Mouse (Mus musculus): ENCODE data around the gene Atp6v1a. TPM values are rescaled to one million over a fixed set of nuclear protein-coding genes. Genes with fewer than 3 reads are reported as not detected.

The Atp6v1a gene
- polyA plus RNA-seq (2015; fragmentation: Nextera tagmentation; extraction: Ambion mirVana), result 23.1 and 23.3 TPM in 2 replicates

- peak within 1 kb of the TSS; percentile 99 for H3K27ac ChIP-seq (replicated peaks)
- ATAC-seq (ENCODE audit: insufficient read depth), result peak; percentile 77
- WGBS (ENCODE audit: insufficient replicate concordance), result 2% methylated on average over 70 of the region's 71 CpGs
- H3K4me1 ChIP-seq (replicated peaks), result peaks cover 41% of the 10 kb centered on the region
- peak within 1 kb of the TSS; percentile 77 for H3K4me3 ChIP-seq (replicated peaks)
- peak within 1 kb of the TSS; percentile 96 for H3K4me2 ChIP-seq
- no peaks in the 10 kb centered on the region for H3K9me3 ChIP-seq (replicated peaks)
- H3K27me3 ChIP-seq, result no peaks in the 10 kb centered on the region
- H3K9ac ChIP-seq, result peak within 1 kb of the TSS; percentile 77
- no peaks in the 10 kb centered on the region for H3K36me3 ChIP-seq (replicated peaks)
Observed at GRCm38 (mm10) chr16:44139536-44140185, at the start of gene Atp6v1a, which contains the start of gene Naa50. Gene Atp6v1a, minus strand, starts transcription at chr16:44139705. Gene Naa50, plus strand, starts transcription at chr16:44139830.

GRCm38 (mm10) chr16:44188766-44189165 is 49.3 kb upstream of the Atp6v1a start:
- H3K9me3 ChIP-seq (replicated peaks), result 0 out of 2 replicates have a peak, but pooled peaks cover 3% of the 10 kb centered on the region

GRCm38 (mm10) chr16:44187172-44187571 is 47.7 kb upstream of the Atp6v1a start:
- no peak for ATAC-seq (ENCODE audit: insufficient read depth)
- no peak overlapping the region for H3K9ac ChIP-seq
- H3K4me3 ChIP-seq (replicated peaks), result no peak overlapping the region
- 87% methylated on average over 4 of the region's 4 CpGs for WGBS (ENCODE audit: insufficient replicate concordance)
- peaks cover 14% of the 10 kb centered on the region for H3K36me3 ChIP-seq (replicated peaks)
- no peak overlapping the region for H3K27ac ChIP-seq (replicated peaks)
- 0 out of 2 replicates have a peak, but pooled peaks cover 3% of the 10 kb centered on the region for H3K9me3 ChIP-seq (replicated peaks)
- H3K4me1 ChIP-seq (replicated peaks), result peaks cover 6% of the 10 kb centered on the region
- no peaks in the 10 kb centered on the region for H3K27me3 ChIP-seq
- H3K4me2 ChIP-seq, result no peak overlapping the region

More at GRCm38 (mm10) chr16:44188766-44189165, 49.3 kb upstream of the Atp6v1a start:
- Histone ChIP-seq H3K27ac (replicated peaks) (no peak overlapping the region), H3K4me2 (no peak overlapping the region), H3K4me3 (replicated peaks) (no peak overlapping the region), H3K36me3 (replicated peaks) (peaks cover 14% of the 10 kb centered on the region), H3K4me1 (replicated peaks) (peaks cover 3% of the 10 kb centered on the region; the same call in 1 of the 2 replicates), H3K27me3 (no peaks in the 10 kb centered on the region), H3K9ac (no peak overlapping the region)
- 85% methylated on average over 3 of the region's 3 CpGs for WGBS (ENCODE audit: insufficient replicate concordance)
- ATAC-seq (ENCODE audit: insufficient read depth), result no peak

GRCm38 (mm10) chr16:44184769-44185168 is 45.3 kb upstream of the Atp6v1a start:
- H3K4me3 ChIP-seq (replicated peaks), result no peak overlapping the region
- peaks cover 4% of the 10 kb centered on the region; the same call in 1 of the 2 replicates for H3K4me1 ChIP-seq (replicated peaks)
- 80% methylated on average over 3 of the region's 3 CpGs for WGBS (ENCODE audit: insufficient replicate concordance)
- no peak overlapping the region for H3K4me2 ChIP-seq
- H3K9me3 ChIP-seq (replicated peaks), result 0 out of 2 replicates have a peak, but pooled peaks cover 3% of the 10 kb centered on the region
- H3K9ac ChIP-seq, result no peak overlapping the region
- H3K27ac ChIP-seq (replicated peaks), result no peak overlapping the region
- H3K36me3 ChIP-seq (replicated peaks), result peaks cover 15% of the 10 kb centered on the region
- no peak for ATAC-seq (ENCODE audit: insufficient read depth)
- no peaks in the 10 kb centered on the region for H3K27me3 ChIP-seq

GRCm38 (mm10) chr16:44182597-44182996 is 43.1 kb upstream of the Atp6v1a start:
- ATAC-seq (ENCODE audit: insufficient read depth), result no peak
- Histone ChIP-seq H3K36me3 (replicated peaks) (peaks cover 14% of the 10 kb centered on the region), H3K9me3 (replicated peaks) (no peaks in the 10 kb centered on the region)

GRCm38 (mm10) chr16:44178555-44178954 is 39.0 kb upstream of the Atp6v1a start:
- no peaks in the 10 kb centered on the region for H3K27me3 ChIP-seq
- H3K9ac ChIP-seq, result no peak overlapping the region
- no peaks in the 10 kb centered on the region for H3K9me3 ChIP-seq (replicated peaks)
- H3K36me3 ChIP-seq (replicated peaks), result peaks cover 14% of the 10 kb centered on the region
- H3K4me3 ChIP-seq (replicated peaks), result no peak overlapping the region
- no peak for ATAC-seq (ENCODE audit: insufficient read depth)
- WGBS (ENCODE audit: insufficient replicate concordance), result 61% methylated on average over 1 of the region's 1 CpGs
- H3K4me2 ChIP-seq, result no peak overlapping the region
- H3K4me1 ChIP-seq (replicated peaks), result peaks cover 57% of the 10 kb centered on the region
- peak overlapping the region; percentile 45; the same call in 1 of the 2 replicates for H3K27ac ChIP-seq (replicated peaks)

More at GRCm38 (mm10) chr16:44182597-44182996, 43.1 kb upstream of the Atp6v1a start:
- WGBS (ENCODE audit: insufficient replicate concordance), result 89% methylated on average over 1 of the region's 1 CpGs
- H3K27me3 ChIP-seq, result no peaks in the 10 kb centered on the region
- H3K4me1 ChIP-seq (replicated peaks), result peaks cover 17% of the 10 kb centered on the region
- H3K4me3 ChIP-seq (replicated peaks), result no peak overlapping the region
- no peak overlapping the region for H3K27ac ChIP-seq (replicated peaks)
- H3K9ac ChIP-seq, result no peak overlapping the region
- no peak overlapping the region for H3K4me2 ChIP-seq

- Histone ChIP-seq H3K9ac (no peak overlapping the region), H3K27me3 (no peaks in the 10 kb centered on the region), H3K27ac (replicated peaks) (peak overlapping the region; percentile 66), H3K4me3 (replicated peaks) (no peak overlapping the region), H3K36me3 (replicated peaks) (peaks cover 9% of the 10 kb centered on the region), H3K4me1 (replicated peaks) (peaks cover 58% of the 10 kb centered on the region), H3K9me3 (replicated peaks) (no peaks in the 10 kb centered on the region), H3K4me2 (peak overlapping the region; percentile 41)
- no peak for ATAC-seq (ENCODE audit: insufficient read depth)
- 48% methylated on average over 2 of the region's 2 CpGs for WGBS (ENCODE audit: insufficient replicate concordance)
Observed at GRCm38 (mm10) chr16:44176511-44176910, 37.0 kb upstream of the Atp6v1a start.

GRCm38 (mm10) chr16:44175001-44175400 is 35.5 kb upstream of the Atp6v1a start:
- H3K4me1 ChIP-seq (replicated peaks), result peaks cover 58% of the 10 kb centered on the region
- peak overlapping the region; percentile 93 for H3K27ac ChIP-seq (replicated peaks)
- WGBS (ENCODE audit: insufficient replicate concordance), result 14% methylated on average over 1 of the region's 1 CpGs
- H3K27me3 ChIP-seq, result no peaks in the 10 kb centered on the region
- peak overlapping the region; percentile 94 for H3K4me3 ChIP-seq (replicated peaks)
- peak overlapping the region; percentile 77 for H3K4me2 ChIP-seq
- peaks cover 7% of the 10 kb centered on the region; the same call in 1 of the 2 replicates for H3K36me3 ChIP-seq (replicated peaks)
- H3K9me3 ChIP-seq (replicated peaks), result no peaks in the 10 kb centered on the region
- peak overlapping the region; percentile 47; the same call in 1 of the 2 replicates for H3K9ac ChIP-seq
- no peak for ATAC-seq (ENCODE audit: insufficient read depth)

- Histone ChIP-seq H3K4me1 (replicated peaks) (peaks cover 56% of the 10 kb centered on the region), H3K27ac (replicated peaks) (peak overlapping the region; percentile 93), H3K36me3 (replicated peaks) (peaks cover 4% of the 10 kb centered on the region; the same call in 1 of the 2 replicates), H3K9ac (peak overlapping the region; percentile 98), H3K27me3 (no peaks in the 10 kb centered on the region), H3K9me3 (replicated peaks) (no peaks in the 10 kb centered on the region), H3K4me2 (peak overlapping the region; percentile 77), H3K4me3 (replicated peaks) (peak overlapping the region; percentile 94)
- 4% methylated on average over 7 of the region's 7 CpGs for WGBS (ENCODE audit: insufficient replicate concordance)
- ATAC-seq (ENCODE audit: insufficient read depth), result no peak
Observed at GRCm38 (mm10) chr16:44173966-44174530, 34.5 kb upstream of the Atp6v1a start.

- Histone ChIP-seq H3K27me3 (no peaks in the 10 kb centered on the region), H3K4me3 (replicated peaks) (peak within 1 kb of the TSS; percentile 94), H3K9me3 (replicated peaks) (no peaks in the 10 kb centered on the region), H3K27ac (replicated peaks) (peak within 1 kb of the TSS; percentile 93), H3K4me2 (peak within 1 kb of the TSS; percentile 85), H3K4me1 (replicated peaks) (peaks cover 49% of the 10 kb centered on the region), H3K9ac (peak within 1 kb of the TSS; percentile 98), H3K36me3 (replicated peaks) (peaks cover under 1% of the 10 kb centered on the region; the same call in 1 of the 2 replicates)
- ATAC-seq (ENCODE audit: insufficient read depth), result peak; percentile 61
- under 1% methylated on average over 70 of the region's 77 CpGs for WGBS (ENCODE audit: insufficient replicate concordance)
Observed at GRCm38 (mm10) chr16:44173155-44173941, 33.8 kb upstream of the Atp6v1a start, which contains the start of gene Usf3. Gene Usf3, plus strand, starts transcription at chr16:44173246.

Measured in liver, embryonic 15.5 days (tissue).